Mouse (Mus musculus) liver, embryonic 12.5 days (tissue): ENCODE results near the gene Ftsj3. TPM values are rescaled to one million over a fixed set of nuclear protein-coding genes. Genes with fewer than 3 reads are reported as not detected.

Source experiments
- polyA plus RNA-seq: library from polyadenylated mRNA; unstranded; fragments of >200 nt; fragmentation: Nextera tagmentation; extraction: Ambion mirVana; gene quantifications from 2 replicates; pipeline ENCODE4 v1.2.1, GENCODE M21; 2016

Gene Ftsj3
- polyA plus RNA-seq, 1 experiment from 2014 or later = 83.5 TPM

Other genes with a start within 250 kb of the Ftsj3 start
- gene Kcnh6, start 248.0 kb downstream of the Ftsj3 start, polyA plus RNA-seq = 0.06 and 0.08 TPM in 2 replicates
- 41.5 and 43.0 TPM in 2 replicates for gene Dcaf7, start 219.2 kb downstream of the Ftsj3 start, polyA plus RNA-seq
- 9.6 and 10.6 TPM in 2 replicates for gene Taco1, start 190.0 kb downstream of the Ftsj3 start, polyA plus RNA-seq
- 9.7 and 11.2 TPM in 2 replicates for gene Map3k3, start 171.5 kb downstream of the Ftsj3 start, polyA plus RNA-seq
- gene Gm10840, start 95.2 kb downstream of the Ftsj3 start, polyA plus RNA-seq = not detected in 2 replicates
- 109 and 112 TPM in 2 replicates for gene Limd2, start 95.2 kb downstream of the Ftsj3 start, polyA plus RNA-seq
- gene Strada, start 53.9 kb downstream of the Ftsj3 start, polyA plus RNA-seq = 12.2 and 12.6 TPM in 2 replicates
- 53.9 and 56.6 TPM in 2 replicates for gene Ccdc47, start 39.7 kb downstream of the Ftsj3 start, polyA plus RNA-seq
- 42.3 and 42.6 TPM in 2 replicates for gene Ddx42, start 39.2 kb downstream of the Ftsj3 start, polyA plus RNA-seq
- 219 and 221 TPM in 2 replicates for gene Psmc5, start 75 bp upstream of the Ftsj3 start, polyA plus RNA-seq
- 52.4 and 55.2 TPM in 2 replicates for gene Smarcd2, start 16.9 kb upstream of the Ftsj3 start, polyA plus RNA-seq
- gene Tcam1, start 20.6 kb upstream of the Ftsj3 start, polyA plus RNA-seq = 0.57 and 0.83 TPM in 2 replicates
- not detected in 2 replicates for gene Gh, start 45.8 kb upstream of the Ftsj3 start, polyA plus RNA-seq
- gene Cd79b, start 58.7 kb upstream of the Ftsj3 start, polyA plus RNA-seq = 4.2 and 5.3 TPM in 2 replicates
- gene Scn4a, start 97.2 kb upstream of the Ftsj3 start, polyA plus RNA-seq = 0.02 TPM in 1 of 2 replicates, not detected in the other
- gene Prr29, start 109.4 kb upstream of the Ftsj3 start, polyA plus RNA-seq = not detected in 2 replicates
- gene Icam2, start 132.0 kb upstream of the Ftsj3 start, polyA plus RNA-seq = 22.8 and 23.1 TPM in 2 replicates
- 6.7 and 6.8 TPM in 2 replicates for gene Ern1, start 231.8 kb upstream of the Ftsj3 start, polyA plus RNA-seq